Mouse (Mus musculus) embryonic facial prominence, embryonic 11.5 days (tissue): Measurements from ENCODE around the gene Amy2a2. TPM values are rescaled to one million over a fixed set of nuclear protein-coding genes. Genes with fewer than 3 reads are reported as not detected.
"Not testable (repeated sequence)": the region's sequence is repeated elsewhere in the genome, so short reads cannot be mapped to it uniquely, and the experiment has no call there.

Experiments
- ATAC-seq: fragments of 200-750 bp; cut with Nextera tagmentation; replicated peaks from 2 replicates; pipeline ENCODE4 v1.8.0; 2017; ENCODE audit warnings: low read depth; ENCODE audit not compliant: insufficient number of reproducible peaks, low FRiP score, low TSS enrichment
- DNase-seq: peaks from one replicate; pipeline ENCODE4 v3.0.0-alpha.2; 2015; ENCODE audit warnings: low spot score
- H3K27ac ChIP-seq: fragments of 300-500 bp; sonication (generic); replicated peaks from 2 replicates; pipeline ENCODE4 v1.5.1; 2014; ENCODE audit warnings: mild to moderate bottlenecking, low read depth, low read length, control low read depth
- H3K27me3 ChIP-seq: fragments of 300-500 bp; sonication (generic); 2 replicates; pipeline ENCODE4 v1.6.1; 2014; ENCODE audit warnings: mild to moderate bottlenecking, low read length, moderate library complexity, mixed read lengths; ENCODE audit not compliant: control insufficient read depth, insufficient read depth
- H3K36me3 ChIP-seq: fragments of 300-500 bp; sonication (generic); replicated peaks from 2 replicates; pipeline ENCODE4 v1.6.1; 2014; ENCODE audit warnings: low read depth, mild to moderate bottlenecking, low read length, moderate library complexity, mixed read lengths; ENCODE audit not compliant: control insufficient read depth, insufficient read depth
- H3K4me1 ChIP-seq: fragments of 300-500 bp; sonication (generic); 2 replicates; pipeline ENCODE4 v1.6.1; 2014; ENCODE audit warnings: low read length, mixed read lengths; ENCODE audit not compliant: control insufficient read depth, insufficient read depth
- H3K4me2 ChIP-seq: fragments of 300-500 bp; sonication (generic); 2 replicates; pipeline ENCODE4 v1.6.1; 2014; ENCODE audit warnings: low read depth, mild to moderate bottlenecking, control low read depth, low read length, moderate library complexity
- H3K4me3 ChIP-seq: fragments of 300-500 bp; sonication (generic); 2 replicates; pipeline ENCODE4 v1.5.1; 2014; ENCODE audit warnings: low read depth, low read length, control low read depth
- H3K9ac ChIP-seq: fragments of 300-500 bp; sonication (generic); replicated peaks from 2 replicates; pipeline ENCODE4 v1.6.1; 2014; ENCODE audit warnings: mild to moderate bottlenecking, control low read depth, low read length
- H3K9me3 ChIP-seq: fragments of 300-500 bp; sonication (generic); replicated peaks from 2 replicates; pipeline ENCODE4 v1.6.1; 2016; ENCODE audit warnings: mild to moderate bottlenecking, low read length, inconsistent platforms, mixed read lengths; ENCODE audit not compliant: control insufficient read depth
- WGBS: fragments of 180-500 bp; shearing (Covaris S2); extraction: QIAGEN DNeasy Blood & Tissue Kit; methylation state at CpG from one replicate; pipeline ENCODE4 v1.1.7; 2014; 5-methylcytosine and 5-hydroxymethylcytosine counted together
- polyA plus RNA-seq: library from polyadenylated mRNA; unstranded; fragments of >200 nt; fragmentation: Nextera tagmentation; extraction: Ambion mirVana; gene quantifications from 2 replicates; pipeline ENCODE4 v1.2.1, GENCODE M21; 2014

The Amy2a2 gene
- not detected in 2 replicates for polyA plus RNA-seq

- DNase-seq, H3K9me3 ChIP-seq, H3K27ac ChIP-seq, H3K4me1 ChIP-seq, H3K9ac ChIP-seq, H3K4me3 ChIP-seq, ATAC-seq, H3K27me3 ChIP-seq, H3K36me3 ChIP-seq, H3K4me2 ChIP-seq: not testable (repeated sequence)
- WGBS: no CpG with 5 or more reads among the region's 4 CpGs
Measured at GRCm38 (mm10) chr3:113356558-113356957, at the start of gene Amy2a2. Amy2a2 (minus strand) TSS chr3:113356658.

GRCm38 (mm10) chr3:113345484-113345883 lies 11.0 kb downstream of the Amy2a2 start:
- DNase-seq, H3K4me1 ChIP-seq, H3K9me3 ChIP-seq, H3K4me3 ChIP-seq, H3K4me2 ChIP-seq, H3K27me3 ChIP-seq, H3K9ac ChIP-seq, H3K27ac ChIP-seq, H3K36me3 ChIP-seq, ATAC-seq: not testable (repeated sequence)

GRCm38 (mm10) chr3:113323952-113324351 lies 32.5 kb downstream of the Amy2a2 start, which contains the start of gene Amy2a3:
Amy2a3 (minus strand) TSS chr3:113324052.
- H3K4me2 ChIP-seq, ATAC-seq, H3K36me3 ChIP-seq, H3K4me1 ChIP-seq, H3K9ac ChIP-seq, H3K27ac ChIP-seq, H3K4me3 ChIP-seq, H3K9me3 ChIP-seq, H3K27me3 ChIP-seq, DNase-seq: not testable (repeated sequence)
- no CpG with 5 or more reads among the region's 4 CpGs for WGBS

GRCm38 (mm10) chr3:113312937-113313336 lies 43.5 kb downstream of the Amy2a2 start:
- H3K36me3 ChIP-seq, H3K9ac ChIP-seq, H3K4me2 ChIP-seq, H3K4me1 ChIP-seq, ATAC-seq, H3K27ac ChIP-seq, H3K4me3 ChIP-seq, H3K9me3 ChIP-seq, H3K27me3 ChIP-seq, DNase-seq: not testable (repeated sequence)
- WGBS: no CpG with 5 or more reads among the region's 3 CpGs

Other genes with a start within 250 kb of the Amy2a2 start
- gene Amy2a5, start 97.8 kb downstream of the Amy2a2 start, polyA plus RNA-seq: not detected in 2 replicates
- not detected in 2 replicates for gene Amy2a4, start 65.2 kb downstream of the Amy2a2 start, polyA plus RNA-seq
- not detected in 2 replicates for gene Amy2a3, start 32.6 kb downstream of the Amy2a2 start, polyA plus RNA-seq
- not detected in 2 replicates for gene Amy2a1, start 175.8 kb upstream of the Amy2a2 start, polyA plus RNA-seq